Mouse (Mus musculus) CH12.LX (cell line): ENCODE measurements at regions not wholly inside any gene's neighbourhood (a gene's known extent, or its start where the extent isn't known, plus 50 kb on each side); places are given as distances from the start of the nearest gene placed in this dataset.

Source experiments
- CTCF ChIP-seq, 2 experiments: IDR thresholded peaks in 1 of 2; conservative IDR thresholded peaks in 1 of 2; 2 replicates each; pipeline ENCODE4 v1.5.1; 2011 to 2012; ENCODE audit warnings: low read depth in 2 of 2, low read length in 2 of 2, improper control_type of control experiment in 1 of 2, inconsistent platforms in 1 of 2, mild to moderate bottlenecking in 1 of 2, moderate library complexity in 1 of 2
- MEF2A ChIP-seq: IDR thresholded peaks from 2 replicates; pipeline ENCODE4 v1.6.1; 2014; ENCODE audit warnings: low read depth, mild to moderate bottlenecking, inconsistent platforms, low read length, improper control_type of control experiment, borderline replicate concordance
- POLR2A ChIP-seq: IDR thresholded peaks from 2 replicates; pipeline ENCODE4 v1.6.1; 2011; ENCODE audit warnings: low read depth, mild to moderate bottlenecking, improper control_type of control experiment, low read length
- RCOR1 ChIP-seq: conservative IDR thresholded peaks from 2 replicates; pipeline ENCODE4 v1.6.1; 2012; ENCODE audit warnings: low read depth, mild to moderate bottlenecking, inconsistent platforms, low read length, improper control_type of control experiment
- TCF12 ChIP-seq: IDR thresholded peaks from 2 replicates; pipeline ENCODE4 v1.6.1; 2014; ENCODE audit warnings: low read depth, mild to moderate bottlenecking, inconsistent platforms, low read length, improper control_type of control experiment

DNA sequence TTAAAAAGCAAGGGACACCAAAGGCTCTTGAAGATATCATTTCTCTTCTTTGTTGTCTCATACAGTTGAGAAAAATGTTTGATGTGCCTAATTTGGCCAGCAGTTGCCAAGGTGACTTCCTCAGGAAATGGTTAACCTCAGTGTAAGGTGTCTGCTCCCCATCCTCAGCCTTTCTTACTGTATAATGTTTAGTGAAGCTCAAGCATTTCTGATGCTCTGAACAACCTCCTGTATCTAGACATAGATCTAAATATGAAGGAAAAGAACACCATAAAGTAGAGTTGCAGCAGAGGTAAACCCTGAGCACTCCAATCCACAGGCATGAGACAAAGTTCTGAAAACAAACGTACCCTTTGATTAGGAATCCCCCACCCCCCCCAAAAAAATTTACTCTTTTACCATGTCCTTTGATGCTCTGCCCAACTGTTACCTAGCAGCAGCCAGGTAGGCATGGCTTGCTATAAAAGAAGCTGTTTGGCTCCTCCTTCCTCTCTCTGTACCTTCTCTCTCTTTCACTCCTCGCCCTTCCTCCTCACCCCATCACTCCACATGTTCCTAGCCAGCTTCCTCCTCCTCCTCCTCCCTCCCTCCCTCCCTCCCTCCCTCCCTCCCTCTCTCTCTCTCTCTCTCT lies 348.4 kb upstream of the Hs3st5 start:
- TF ChIP-seq TCF12 (no peak), RCOR1 (no peak), CTCF (conservative IDR thresholded peaks at IDR 0.05 in 1 of 2, IDR thresholded peaks at IDR 0.05 in 1 of 2; ENCODE audit: low read depth in 2 of 2, low read length in 2 of 2) (no peak), POLR2A (no peak), MEF2A (no peak)
